Mouse (Mus musculus) cerebellum, adult 2 months (tissue): ENCODE results near the gene 4430402I18Rik.

ENCODE experiments used
- CTCF ChIP-seq: fragments of 200-500 bp; IDR thresholded peaks from 2 replicates; pipeline ENCODE4 v1.5.1; 2011; ENCODE audit warnings: low read depth, mild to moderate bottlenecking, control low read depth, low read length, moderate library complexity, borderline replicate concordance; ENCODE audit not compliant: insufficient read depth
- POLR2A ChIP-seq: fragments of 200-500 bp; IDR thresholded peaks from 2 replicates; pipeline ENCODE4 v1.6.1; 2011; ENCODE audit warnings: low read length, control low read depth, borderline replicate concordance; ENCODE audit not compliant: insufficient read depth

DNA sequence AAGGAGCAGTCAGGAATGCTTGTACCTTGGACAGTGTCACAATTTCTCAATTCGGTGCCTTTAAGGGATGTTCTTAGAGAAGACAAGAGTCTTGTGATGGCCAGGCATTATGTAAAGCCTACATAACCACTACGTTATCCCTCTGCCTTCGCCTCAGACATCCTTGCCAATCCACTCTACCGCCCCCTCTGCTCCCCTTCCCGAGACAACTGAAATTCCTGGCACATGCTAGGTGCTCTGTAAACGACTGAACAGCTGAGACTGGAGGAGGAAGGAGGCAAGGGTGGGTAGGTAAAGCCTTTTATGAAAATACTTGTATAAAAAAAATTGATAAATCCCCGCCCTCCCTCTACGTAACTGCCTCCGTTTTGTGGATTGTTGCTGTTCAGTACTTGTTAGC, 58.9 kb downstream of the 4430402I18Rik start:
- TF ChIP-seq POLR2A (no peak), CTCF (no peak)
